Mouse (Mus musculus): ENCODE measurements around the gene Tomm20. TPM values are rescaled to one million over a fixed set of nuclear protein-coding genes. Genes with fewer than 3 reads are reported as not detected.

Gene Tomm20
- total RNA-seq, 1 experiment from 2014 or later = 100 TPM

GRCm38 (mm10) chr8:126968107-126968506, 22.5 kb upstream of the Tomm20 start:
- ATAC-seq (replicated peaks; ENCODE audit: insufficient number of reproducible peaks, low FRiP score, low TSS enrichment, poor library complexity, severe bottlenecking) = no peak

GRCm38 (mm10) chr8:126965246-126965645, 19.6 kb upstream of the Tomm20 start:
- ATAC-seq (replicated peaks; ENCODE audit: insufficient number of reproducible peaks, low FRiP score, low TSS enrichment, poor library complexity, severe bottlenecking) = no peak

- ATAC-seq (replicated peaks; ENCODE audit: insufficient number of reproducible peaks, low FRiP score, low TSS enrichment, poor library complexity, severe bottlenecking) = no peak
Measured at GRCm38 (mm10) chr8:126962871-126963270, 17.2 kb upstream of the Tomm20 start.

- no peak for ATAC-seq (replicated peaks; ENCODE audit: insufficient number of reproducible peaks, low FRiP score, low TSS enrichment, poor library complexity, severe bottlenecking)
Measured at GRCm38 (mm10) chr8:126961516-126961915, 15.9 kb upstream of the Tomm20 start.

- ATAC-seq (replicated peaks; ENCODE audit: insufficient number of reproducible peaks, low FRiP score, low TSS enrichment, poor library complexity, severe bottlenecking) = no peak
Measured at GRCm38 (mm10) chr8:126951900-126952636, 6.4 kb upstream of the Tomm20 start.

- ATAC-seq (replicated peaks; ENCODE audit: insufficient number of reproducible peaks, low FRiP score, low TSS enrichment, poor library complexity, severe bottlenecking) = no peak
Measured at GRCm38 (mm10) chr8:126949527-126949926, 3.9 kb upstream of the Tomm20 start.

- no peak for ATAC-seq (replicated peaks; ENCODE audit: insufficient number of reproducible peaks, low FRiP score, low TSS enrichment, poor library complexity, severe bottlenecking)
Measured at GRCm38 (mm10) chr8:126946444-126946843, 800 bp upstream of the Tomm20 start.

GRCm38 (mm10) chr8:126944781-126945691, 608 bp downstream of the Tomm20 start:
- peak; percentile 9; the same call in 1 of the 2 replicates for ATAC-seq (replicated peaks; ENCODE audit: insufficient number of reproducible peaks, low FRiP score, low TSS enrichment, poor library complexity, severe bottlenecking)

- no peak for ATAC-seq (replicated peaks; ENCODE audit: insufficient number of reproducible peaks, low FRiP score, low TSS enrichment, poor library complexity, severe bottlenecking)
Measured at GRCm38 (mm10) chr8:126943565-126943964, 2.1 kb downstream of the Tomm20 start.

- ATAC-seq (replicated peaks; ENCODE audit: insufficient number of reproducible peaks, low FRiP score, low TSS enrichment, poor library complexity, severe bottlenecking) = no peak
Measured at GRCm38 (mm10) chr8:126937337-126937736, 8.3 kb downstream of the Tomm20 start.

GRCm38 (mm10) chr8:126935932-126936331, 9.7 kb downstream of the Tomm20 start:
- ATAC-seq (replicated peaks; ENCODE audit: insufficient number of reproducible peaks, low FRiP score, low TSS enrichment, poor library complexity, severe bottlenecking) = no peak

GRCm38 (mm10) chr8:126935387-126935786, 10.3 kb downstream of the Tomm20 start:
- ATAC-seq (replicated peaks; ENCODE audit: insufficient number of reproducible peaks, low FRiP score, low TSS enrichment, poor library complexity, severe bottlenecking) = no peak

- no peak for ATAC-seq (replicated peaks; ENCODE audit: insufficient number of reproducible peaks, low FRiP score, low TSS enrichment, poor library complexity, severe bottlenecking)
Measured at GRCm38 (mm10) chr8:126932656-126933055, 13.0 kb downstream of the Tomm20 start.

GRCm38 (mm10) chr8:126932249-126932648, 13.4 kb downstream of the Tomm20 start:
- ATAC-seq (replicated peaks; ENCODE audit: insufficient number of reproducible peaks, low FRiP score, low TSS enrichment, poor library complexity, severe bottlenecking) = no peak

- ATAC-seq (replicated peaks; ENCODE audit: insufficient number of reproducible peaks, low FRiP score, low TSS enrichment, poor library complexity, severe bottlenecking) = no peak
Measured at GRCm38 (mm10) chr8:126931720-126932119, 13.9 kb downstream of the Tomm20 start.

GRCm38 (mm10) chr8:126929607-126930161, 16.0 kb downstream of the Tomm20 start:
- ATAC-seq (replicated peaks; ENCODE audit: insufficient number of reproducible peaks, low FRiP score, low TSS enrichment, poor library complexity, severe bottlenecking) = peak; percentile 67

GRCm38 (mm10) chr8:126928755-126929505, 16.7 kb downstream of the Tomm20 start:
- ATAC-seq (replicated peaks; ENCODE audit: insufficient number of reproducible peaks, low FRiP score, low TSS enrichment, poor library complexity, severe bottlenecking) = no peak

- no peak for ATAC-seq (replicated peaks; ENCODE audit: insufficient number of reproducible peaks, low FRiP score, low TSS enrichment, poor library complexity, severe bottlenecking)
Measured at GRCm38 (mm10) chr8:126928028-126928427, 17.6 kb downstream of the Tomm20 start.

GRCm38 (mm10) chr8:126927058-126927457, 18.6 kb downstream of the Tomm20 start:
- no peak for ATAC-seq (replicated peaks; ENCODE audit: insufficient number of reproducible peaks, low FRiP score, low TSS enrichment, poor library complexity, severe bottlenecking)

Data from monocyte, adult 5-6 weeks (primary cell).